Mouse (Mus musculus) erythroblast, embryonic 14.5 days (primary cell): Measurements from ENCODE around the gene Nans.

ENCODE experiments used
- GATA1 ChIP-seq: IDR thresholded peaks from 2 replicates; pipeline ENCODE4 v1.6.1; 2012; ENCODE audit warnings: low read length, inconsistent platforms, mixed read lengths
- TAL1 ChIP-seq: IDR thresholded peaks from 3 replicates; pipeline ENCODE4 v1.6.1; 2012; ENCODE audit warnings: low read length, inconsistent platforms, mixed read lengths

GRCm38 (mm10) chr4:46479081-46479480, 10.0 kb upstream of the Nans start:
- TF ChIP-seq GATA1 (no peak), TAL1 (no peak)
